Mouse (Mus musculus) MEL (cell line): ENCODE measurements around the gene Ap1s3. TPM values are rescaled to one million over a fixed set of nuclear protein-coding genes. Genes with fewer than 3 reads are reported as not detected.
"Not testable (repeated sequence)": the region's sequence is repeated elsewhere in the genome, so short reads cannot be mapped to it uniquely, and the experiment has no call there.

ENCODE experiments used
- DNase-seq: peaks from one replicate; pipeline ENCODE4 v3.0.0; 2011; ENCODE audit warnings: low read depth, low spot score
- H3K27ac ChIP-seq: 2 replicates; pipeline ENCODE4 v1.5.1; 2012; ENCODE audit warnings: low read depth, mild to moderate bottlenecking, control low read depth, low read length, moderate library complexity; ENCODE audit not compliant: control insufficient read depth
- H3K27me3 ChIP-seq, 2 experiments: fragments of 150-350 bp in 1 of 2; sonication (generic) in 1 of 2; 2 replicates each; pipeline ENCODE4 v1.6.1; 2012; ENCODE audit warnings: low read length in 2 of 2, mild to moderate bottlenecking in 2 of 2, improper control_type of control experiment in 1 of 2, moderate library complexity in 1 of 2; ENCODE audit not compliant: insufficient read depth in 2 of 2, control insufficient read depth in 1 of 2
- H3K36me3 ChIP-seq, 2 experiments: 2 replicates each; pipeline ENCODE4 v1.6.1; 2012 to 2014; ENCODE audit warnings: low read length in 2 of 2, improper control_type of control experiment in 1 of 2, inconsistent platforms in 1 of 2, mild to moderate bottlenecking in 1 of 2; ENCODE audit not compliant: insufficient read depth in 2 of 2, control insufficient read depth in 1 of 2
- H3K4me1 ChIP-seq, 2 experiments: fragments of 150-350 bp in 1 of 2; sonication (generic) in 1 of 2; 2 replicates each; pipeline ENCODE4 v1.6.1; 2012; ENCODE audit warnings: low read length in 2 of 2, improper control_type of control experiment in 1 of 2, mild to moderate bottlenecking in 1 of 2; ENCODE audit not compliant: insufficient read depth in 2 of 2, control insufficient read depth in 1 of 2
- H3K4me3 ChIP-seq, 2 experiments: fragments of 150-350 bp in 1 of 2; sonication (generic) in 1 of 2; 2 replicates each; pipeline ENCODE4 v1.5.1; 2012; ENCODE audit warnings: low read depth in 2 of 2, low read length in 2 of 2, mild to moderate bottlenecking in 2 of 2, moderate library complexity in 2 of 2, control low read depth in 1 of 2, improper control_type of control experiment in 1 of 2; ENCODE audit not compliant: control insufficient read depth in 1 of 2, insufficient read depth in 1 of 2
- H3K79me2 ChIP-seq: 2 replicates; pipeline ENCODE4 v1.6.1; 2012; ENCODE audit warnings: mild to moderate bottlenecking, low read length, moderate library complexity; ENCODE audit not compliant: control insufficient read depth, poor library complexity, insufficient read depth
- H3K9ac ChIP-seq: 2 replicates; pipeline ENCODE4 v1.6.1; 2012; ENCODE audit warnings: low read depth, mild to moderate bottlenecking, control low read depth, low read length, moderate library complexity; ENCODE audit not compliant: control insufficient read depth, poor library complexity, severe bottlenecking
- H3K9me3 ChIP-seq: fragments of 150-350 bp; sonication (generic); replicated peaks from 2 replicates; pipeline ENCODE4 v1.6.1; 2012; ENCODE audit warnings: mild to moderate bottlenecking, low read length, improper control_type of control experiment, moderate library complexity; ENCODE audit not compliant: insufficient read depth
- BHLHE40 ChIP-seq: IDR thresholded peaks from 2 replicates; pipeline ENCODE4 v1.6.1; 2012; ENCODE audit warnings: low read depth, mild to moderate bottlenecking, inconsistent platforms, low read length, improper control_type of control experiment, borderline replicate concordance
- CTCF ChIP-seq, 3 experiments: IDR thresholded peaks in 2 of 3; conservative IDR thresholded peaks in 1 of 3; 2 replicates each; pipeline ENCODE4 v1.5.1; 2011 to 2012; ENCODE audit warnings: low read length in 3 of 3, low read depth in 2 of 3, mild to moderate bottlenecking in 2 of 3, improper control_type of control experiment in 1 of 3, inconsistent platforms in 1 of 3, mixed read lengths in 1 of 3, moderate library complexity in 1 of 3; ENCODE audit not compliant: control insufficient read depth in 1 of 3, insufficient read depth in 1 of 3, poor library complexity in 1 of 3, severe bottlenecking in 1 of 3
- ELF1 ChIP-seq: IDR thresholded peaks from 2 replicates; pipeline ENCODE4 v1.6.1; 2014; ENCODE audit warnings: low read depth, mild to moderate bottlenecking, inconsistent platforms, low read length, improper control_type of control experiment, moderate library complexity
- EP300 ChIP-seq, 2 experiments: IDR thresholded peaks; 2 replicates each; pipeline ENCODE4 v1.6.1; 2011; ENCODE audit warnings: improper control_type of control experiment in 2 of 2, low read length in 2 of 2, low read depth in 1 of 2, mild to moderate bottlenecking in 1 of 2
- GATA1 ChIP-seq: IDR thresholded peaks from 2 replicates; pipeline ENCODE4 v1.6.1; 2011; ENCODE audit warnings: low read depth, low read length, improper control_type of control experiment
- HCFC1 ChIP-seq: IDR thresholded peaks from 2 replicates; pipeline ENCODE4 v1.6.1; 2012; ENCODE audit warnings: low read depth, mild to moderate bottlenecking, inconsistent platforms, low read length, improper control_type of control experiment, moderate library complexity
- MAFK ChIP-seq: IDR thresholded peaks from 2 replicates; pipeline ENCODE4 v1.6.1; 2011; ENCODE audit warnings: low read depth, mild to moderate bottlenecking, low read length, improper control_type of control experiment, borderline replicate concordance
- MAZ ChIP-seq: IDR thresholded peaks from 2 replicates; pipeline ENCODE4 v1.6.1; 2012; ENCODE audit warnings: low read depth, mild to moderate bottlenecking, inconsistent platforms, low read length, improper control_type of control experiment
- MYB ChIP-seq: IDR thresholded peaks from 2 replicates; pipeline ENCODE4 v1.6.1; 2011; ENCODE audit warnings: mild to moderate bottlenecking, low read depth, low read length, improper control_type of control experiment
- NELFE ChIP-seq: IDR thresholded peaks from 2 replicates; pipeline ENCODE4 v1.6.1; 2011; ENCODE audit warnings: low read depth, low read length, improper control_type of control experiment
- POLR2A ChIP-seq, 2 experiments: IDR thresholded peaks; 2 replicates each; pipeline ENCODE4 v1.6.1; 2011 to 2012; ENCODE audit warnings: low read length in 2 of 2, mild to moderate bottlenecking in 2 of 2, control low read depth in 1 of 2, improper control_type of control experiment in 1 of 2, low read depth in 1 of 2, moderate library complexity in 1 of 2; ENCODE audit not compliant: control insufficient read depth in 1 of 2, insufficient read depth in 1 of 2, poor library complexity in 1 of 2
- POLR2AphosphoS5 ChIP-seq: IDR thresholded peaks from 2 replicates; pipeline ENCODE4 v1.6.1; 2012; ENCODE audit warnings: low read depth, borderline replicate concordance, mild to moderate bottlenecking, inconsistent platforms, low read length, moderate library complexity, mixed read lengths
- RAD21 ChIP-seq: IDR thresholded peaks from 2 replicates; pipeline ENCODE4 v1.6.1; 2011; ENCODE audit warnings: mild to moderate bottlenecking, low read depth, low read length, improper control_type of control experiment
- SIN3A ChIP-seq: IDR thresholded peaks from 2 replicates; pipeline ENCODE4 v1.6.1; 2012; ENCODE audit warnings: low read length, improper control_type of control experiment, inconsistent platforms
- SMC3 ChIP-seq: IDR thresholded peaks from 2 replicates; pipeline ENCODE4 v1.6.1; 2011; ENCODE audit warnings: low read depth, low read length, improper control_type of control experiment
- USF2 ChIP-seq, 2 experiments: IDR thresholded peaks; 2 replicates each; pipeline ENCODE4 v1.6.1; 2011 to 2012; ENCODE audit warnings: improper control_type of control experiment in 2 of 2, low read length in 2 of 2, borderline replicate concordance in 1 of 2, inconsistent platforms in 1 of 2, low read depth in 1 of 2, mild to moderate bottlenecking in 1 of 2; ENCODE audit not compliant: insufficient read depth in 1 of 2
- ZKSCAN1 ChIP-seq: IDR thresholded peaks from 2 replicates; pipeline ENCODE4 v1.6.1; 2012; ENCODE audit warnings: low read depth, mild to moderate bottlenecking, inconsistent platforms, low read length, improper control_type of control experiment, moderate library complexity
- polyA plus RNA-seq, 2 experiments: library from polyadenylated mRNA; stranded (reverse) in 1 of 2; unstranded in 1 of 2; fragments of >175 nt in 1 of 2; fragments of >200 nt in 1 of 2; gene quantifications; 2 replicates each; pipeline versions ENCODE4 v1.2.1 to v1.2.4; 2012; ENCODE audit warnings: low replicate concordance in 2 of 2, low read depth in 1 of 2; ENCODE audit not compliant: insufficient read length in 2 of 2, insufficient read depth in 1 of 2, missing spikeins in 1 of 2
- total RNA-seq: library from RNA; depleted of rRNA; stranded (reverse); fragments of 300-350 nt; gene quantifications from 2 replicates; pipeline ENCODE4 v1.2.3, GENCODE M21; 2012

Ap1s3 gene
- total and polyA plus RNA-seq, 3 experiments = 4.3 to 50.6 (median 19.0) TPM

DNA sequence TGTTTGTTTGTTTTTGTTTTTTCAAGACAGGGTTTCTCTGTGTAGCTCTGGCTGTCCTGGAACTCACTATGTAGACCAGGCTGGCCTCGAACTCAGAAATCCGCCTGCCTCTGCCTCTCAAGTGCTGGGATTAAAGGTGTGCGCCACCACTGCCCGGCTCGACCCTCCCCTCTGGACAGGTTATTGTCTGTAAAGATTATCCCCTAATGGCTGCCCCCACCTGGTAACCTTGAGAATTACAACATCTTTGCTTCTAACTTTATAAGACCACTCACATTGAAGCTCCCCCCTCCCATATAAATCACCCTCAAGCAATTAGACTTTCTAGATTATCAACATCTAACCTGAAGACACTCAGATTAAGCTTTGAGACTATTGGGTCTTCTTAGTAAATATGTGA, 60.5 kb downstream of the Ap1s3 start:
- not testable (repeated sequence) for H3K4me3 ChIP-seq, H3K27me3 ChIP-seq, H3K9me3 ChIP-seq, H3K9ac ChIP-seq, H3K27ac ChIP-seq, H3K79me2 ChIP-seq, H3K4me1 ChIP-seq, H3K36me3 ChIP-seq
- peak; percentile 14 for DNase-seq
- TF ChIP-seq CTCF (IDR thresholded peaks at IDR 0.05 in 2 of 3, conservative IDR thresholded peaks at IDR 0.05 in 1 of 3; ENCODE audit: control insufficient read depth in 1 of 3, insufficient read depth in 1 of 3, low read depth in 2 of 3, low read length in 3 of 3, poor library complexity in 1 of 3, severe bottlenecking in 1 of 3) = peak in 1 of 3 experiments; percentile 10; a peak in 1 of 6 replicates

DNA sequence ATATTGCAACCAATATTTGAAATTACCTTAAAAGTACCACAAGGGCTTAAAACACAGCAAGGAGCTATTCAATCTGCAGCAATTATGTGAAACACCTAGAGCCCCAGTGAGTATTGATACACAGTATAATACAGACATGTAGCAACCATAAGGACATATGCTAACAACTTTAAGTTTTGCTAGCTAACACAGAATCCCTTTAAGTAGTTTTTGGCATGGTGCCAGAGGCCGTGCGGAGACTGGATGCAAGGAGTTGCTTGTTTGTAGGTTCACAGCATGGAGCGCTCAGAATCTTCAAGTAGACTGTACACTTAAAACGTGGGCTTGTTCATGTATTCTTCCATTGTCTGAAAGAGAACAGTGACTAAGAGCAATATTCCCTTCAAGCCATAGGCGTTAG, 62.9 kb downstream of the Ap1s3 start:
- not testable (repeated sequence) for H3K79me2 ChIP-seq, H3K4me1 ChIP-seq, H3K27ac ChIP-seq, H3K9ac ChIP-seq, H3K4me3 ChIP-seq, H3K9me3 ChIP-seq, DNase-seq, H3K27me3 ChIP-seq, H3K36me3 ChIP-seq

DNA sequence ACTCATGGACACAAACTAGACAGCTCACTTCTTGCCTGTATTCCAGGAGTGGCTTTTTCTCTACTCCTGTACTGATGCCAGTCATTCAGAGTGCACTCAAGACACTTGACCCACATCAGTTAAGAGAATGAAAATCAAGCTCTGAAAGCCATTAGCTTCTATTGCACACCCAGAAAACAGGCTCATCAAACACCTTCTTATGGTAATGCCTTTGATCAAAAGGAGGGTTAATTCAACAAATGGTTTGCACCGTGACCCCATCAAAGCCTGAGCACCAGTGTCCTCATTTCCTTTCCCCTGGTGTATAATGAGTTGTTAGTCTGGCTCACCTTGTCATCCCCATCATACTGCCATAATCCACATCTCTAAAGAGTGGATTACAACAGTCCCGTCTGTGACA, 69.3 kb downstream of the Ap1s3 start:
- DNase-seq = no peak
- H3K4me1 ChIP-seq = no peaks in the 10 kb centered on the region

DNA sequence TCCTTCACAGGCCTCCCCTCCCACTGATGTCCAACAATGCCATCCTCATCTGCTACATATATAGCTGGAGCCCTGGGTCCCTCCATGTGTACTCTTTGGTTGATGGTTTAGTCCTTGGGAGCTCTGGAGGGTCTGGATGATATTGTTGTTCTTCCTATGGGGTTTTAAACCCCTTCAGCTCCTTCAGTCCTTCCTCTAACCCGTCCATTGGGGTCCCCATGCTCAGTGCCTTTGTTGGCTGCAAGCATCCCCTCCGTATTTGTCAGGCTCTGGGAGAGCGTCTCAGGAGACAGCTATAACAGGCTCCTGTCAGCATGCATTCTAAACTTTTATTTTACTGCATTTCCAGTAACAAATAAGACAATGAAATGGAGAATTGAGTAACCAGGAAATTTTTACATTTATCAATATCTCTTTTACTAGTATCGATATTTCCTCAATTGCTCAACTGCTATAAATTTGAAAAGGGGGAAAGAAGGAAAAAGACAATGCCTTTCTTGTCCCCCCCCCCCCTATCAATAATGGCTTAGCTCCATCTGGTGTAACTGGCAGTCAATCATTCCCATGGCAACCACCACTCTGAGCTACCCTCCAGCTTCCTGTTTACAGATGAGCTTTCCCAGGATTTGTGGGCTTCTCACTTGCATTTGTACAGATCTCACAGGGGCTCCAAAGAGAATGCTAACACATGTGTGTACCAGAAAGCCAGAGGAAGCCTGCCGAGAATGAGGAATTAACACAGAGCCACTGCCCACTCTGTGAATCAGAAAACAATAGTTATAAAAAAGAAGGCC, 73.2 kb downstream of the Ap1s3 start:
- H3K36me3 ChIP-seq = no peaks in the 10 kb centered on the region

More for the DNA sequence above, 69.3 kb downstream of the Ap1s3 start:
- no peak overlapping the region for H3K27ac ChIP-seq
- no peaks in the 10 kb centered on the region for H3K79me2 ChIP-seq
- no peaks in the 10 kb centered on the region for H3K36me3 ChIP-seq
- H3K27me3 ChIP-seq = no peaks in the 10 kb centered on the region
- no peak overlapping the region for H3K4me3 ChIP-seq
- TF ChIP-seq RAD21 = no peak
- no peak for TF ChIP-seq SIN3A
- TF ChIP-seq USF2 (IDR thresholded peaks at IDR 0.05; ENCODE audit: borderline replicate concordance in 1 of 2, insufficient read depth in 1 of 2, low read depth in 1 of 2, low read length in 2 of 2) = no peak
- no peak for TF ChIP-seq EP300 (IDR thresholded peaks at IDR 0.05; ENCODE audit: low read depth in 1 of 2, low read length in 2 of 2)
- TF ChIP-seq MAFK = no peak
- TF ChIP-seq BHLHE40 = no peak
- no peak for TF ChIP-seq POLR2A (IDR thresholded peaks at IDR 0.05; ENCODE audit: control insufficient read depth in 1 of 2, insufficient read depth in 1 of 2, low read depth in 1 of 2, low read length in 2 of 2, poor library complexity in 1 of 2)
- no peak for TF ChIP-seq POLR2AphosphoS5
- TF ChIP-seq, all 39 proteins: peak for 0
- H3K9ac ChIP-seq = no peak overlapping the region
- no peaks in the 10 kb centered on the region for H3K9me3 ChIP-seq

More for the DNA sequence above, 73.2 kb downstream of the Ap1s3 start:
- Histone ChIP-seq H3K27ac (no peak overlapping the region), H3K4me3 (no peak overlapping the region), H3K4me1 (no peaks in the 10 kb centered on the region), H3K9me3 (no peaks in the 10 kb centered on the region), H3K9ac (no peak overlapping the region), H3K79me2 (no peaks in the 10 kb centered on the region), H3K27me3 (no peaks in the 10 kb centered on the region)
- no peak for TF ChIP-seq CTCF (IDR thresholded peaks at IDR 0.05 in 2 of 3, conservative IDR thresholded peaks at IDR 0.05 in 1 of 3; ENCODE audit: control insufficient read depth in 1 of 3, insufficient read depth in 1 of 3, low read depth in 2 of 3, low read length in 3 of 3, poor library complexity in 1 of 3, severe bottlenecking in 1 of 3)
- no peak for TF ChIP-seq POLR2AphosphoS5
- TF ChIP-seq ZKSCAN1 = no peak
- no peak for TF ChIP-seq NELFE
- no peak for TF ChIP-seq GATA1
- no peak for TF ChIP-seq MAZ
- TF ChIP-seq SMC3 = no peak
- TF ChIP-seq HCFC1 = no peak
- TF ChIP-seq MYB = no peak
- TF ChIP-seq ELF1 = no peak
- no peak for TF ChIP-seq BHLHE40
- TF ChIP-seq RAD21 = no peak
- no peak for DNase-seq
